Mouse (Mus musculus) liver, embryonic 11.5 days (tissue): ENCODE measurements around the gene Reg4. TPM values are rescaled to one million over a fixed set of nuclear protein-coding genes. Genes with fewer than 3 reads are reported as not detected.

Experiments used
- ATAC-seq: fragments of 200-750 bp; cut with Nextera tagmentation; replicated peaks from 2 replicates; pipeline ENCODE4 v1.8.0; 2017; ENCODE audit warnings: moderate number of reproducible peaks, mild to moderate bottlenecking, moderate TSS enrichment, moderate library complexity; ENCODE audit not compliant: low FRiP score
- DNase-seq: peaks from one replicate; pipeline ENCODE4 v3.0.0-alpha.2; 2017; ENCODE audit warnings: low spot score
- H3K27ac ChIP-seq: fragments of 300-500 bp; sonication (generic); 2 replicates; pipeline ENCODE4 v1.5.1; 2014; ENCODE audit warnings: mild to moderate bottlenecking, low read depth, low read length, control low read depth
- H3K27me3 ChIP-seq: fragments of 300-500 bp; sonication (generic); replicated peaks from 2 replicates; pipeline ENCODE4 v1.6.1; 2014; ENCODE audit warnings: low read length, mixed read lengths; ENCODE audit not compliant: control insufficient read depth, insufficient read depth
- H3K36me3 ChIP-seq: fragments of 300-500 bp; sonication (generic); 2 replicates; pipeline ENCODE4 v1.6.1; 2014; ENCODE audit warnings: mild to moderate bottlenecking, low read length, moderate library complexity, mixed read lengths; ENCODE audit not compliant: control insufficient read depth, insufficient read depth
- H3K4me1 ChIP-seq: fragments of 300-500 bp; sonication (generic); replicated peaks from 2 replicates; pipeline ENCODE4 v1.6.1; 2014; ENCODE audit warnings: low read length, mixed read lengths; ENCODE audit not compliant: control insufficient read depth, insufficient read depth
- H3K4me2 ChIP-seq: fragments of 300-500 bp; sonication (generic); 2 replicates; pipeline ENCODE4 v1.6.1; 2014; ENCODE audit warnings: mild to moderate bottlenecking, control low read depth, moderate library complexity
- H3K4me3 ChIP-seq: fragments of 300-500 bp; sonication (generic); 2 replicates; pipeline ENCODE4 v1.5.1; 2014; ENCODE audit warnings: low read depth, low read length, control low read depth
- H3K9ac ChIP-seq: fragments of 300-500 bp; sonication (generic); 2 replicates; pipeline ENCODE4 v1.6.1; 2014; ENCODE audit warnings: low read depth, low read length, control low read depth
- H3K9me3 ChIP-seq: fragments of 300-500 bp; sonication (generic); 2 replicates; pipeline ENCODE4 v1.6.1; 2016; ENCODE audit warnings: low read length, inconsistent platforms, mixed read lengths; ENCODE audit not compliant: control insufficient read depth
- WGBS: fragments of 180-500 bp; shearing (Covaris S2); extraction: QIAGEN DNeasy Blood & Tissue Kit; methylation state at CpG from one replicate; pipeline ENCODE4 v1.1.7; 2014; 5-methylcytosine and 5-hydroxymethylcytosine counted together
- polyA plus RNA-seq: library from polyadenylated mRNA; unstranded; fragments of >200 nt; fragmentation: Nextera tagmentation; extraction: Ambion mirVana; gene quantifications from 2 replicates; pipeline ENCODE4 v1.2.1, GENCODE M21; 2014

The Reg4 gene
- polyA plus RNA-seq, 1 experiment from 2014 or later: 0.16 TPM

DNA sequence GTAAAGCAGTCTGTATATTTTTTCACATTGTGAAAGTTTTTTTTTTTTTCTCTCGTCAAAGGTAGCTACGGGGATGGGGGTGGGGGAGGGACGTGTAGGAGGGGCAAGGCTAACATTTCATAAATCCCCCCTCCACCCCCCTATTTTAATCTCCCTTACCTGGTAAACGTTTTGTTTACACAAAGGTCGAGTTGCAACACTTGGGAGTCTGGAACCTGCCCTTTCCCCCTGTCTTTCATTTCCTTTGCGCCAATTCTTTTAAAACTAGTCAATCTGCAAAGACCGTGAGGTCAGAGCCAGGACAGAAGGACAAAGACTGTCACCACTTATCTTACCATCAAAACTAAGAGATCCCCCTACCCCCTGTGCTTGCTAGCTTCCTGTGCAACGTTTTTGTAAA, 23.9 kb downstream of the Reg4 start:
- no peak for DNase-seq
- H3K4me3 ChIP-seq: no peak overlapping the region
- peak overlapping the region; percentile 1; the same call in 1 of the 2 replicates for H3K4me2 ChIP-seq
- H3K36me3 ChIP-seq: no peaks in the 10 kb centered on the region
- peak overlapping the region; percentile 4; the same call in 1 of the 2 replicates for H3K27ac ChIP-seq
- WGBS: 29% methylated on average over 8 of the region's 8 CpGs
- no peaks in the 10 kb centered on the region for H3K9me3 ChIP-seq
- no peak overlapping the region for H3K9ac ChIP-seq
- peaks cover 14% of the 10 kb centered on the region; the same call in 1 of the 2 replicates for H3K4me1 ChIP-seq
- no peak for ATAC-seq
- H3K27me3 ChIP-seq: no peaks in the 10 kb centered on the region

DNA sequence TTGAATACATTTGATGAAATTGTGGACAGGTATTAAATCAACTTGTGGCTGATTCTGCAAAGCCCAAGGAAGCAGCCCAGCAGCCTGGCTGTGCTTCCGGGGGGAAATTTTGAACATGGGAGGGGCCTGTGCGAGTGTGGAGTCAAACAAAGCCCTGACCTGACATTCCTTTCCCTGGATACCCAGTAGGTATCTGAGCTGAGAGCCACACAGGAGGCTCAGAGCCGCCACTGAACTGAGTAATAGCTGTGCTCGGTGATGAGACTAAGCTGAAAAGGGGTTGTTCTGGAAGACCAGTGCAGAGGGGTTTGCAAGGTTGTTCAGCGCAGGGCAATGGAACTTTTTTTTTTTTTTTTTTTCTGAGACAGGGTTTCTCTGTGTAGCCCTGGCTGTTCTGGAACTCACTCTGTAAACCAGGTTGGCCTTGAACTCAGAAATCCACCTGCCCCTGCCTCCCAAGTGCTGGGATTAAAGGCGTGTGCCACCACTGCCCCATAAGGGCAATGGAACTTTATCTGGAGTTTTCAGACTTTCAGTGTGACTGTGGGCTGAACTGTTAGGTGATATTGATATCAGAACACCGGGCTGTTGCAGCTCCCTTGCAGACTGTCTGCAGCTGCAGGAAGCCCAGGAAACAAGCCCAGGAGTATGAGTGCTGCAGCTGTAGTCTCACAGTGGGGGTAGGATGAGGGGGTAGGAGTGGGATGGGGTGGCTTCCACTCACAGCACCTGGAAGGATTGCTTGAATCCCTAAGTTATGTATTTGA, 25.2 kb downstream of the Reg4 start:
- DNase-seq (no peak), ATAC-seq (peak; percentile 74)
- Histone ChIP-seq H3K4me2 (no peak overlapping the region), H3K9ac (no peak overlapping the region), H3K4me1 (peaks cover 12% of the 10 kb centered on the region; the same call in 1 of the 2 replicates), H3K36me3 (no peaks in the 10 kb centered on the region), H3K27me3 (no peaks in the 10 kb centered on the region), H3K4me3 (no peak overlapping the region), H3K9me3 (no peaks in the 10 kb centered on the region), H3K27ac (peak overlapping the region; percentile 8; the same call in 1 of the 2 replicates)
- 43% methylated on average over 7 of the region's 7 CpGs for WGBS

DNA sequence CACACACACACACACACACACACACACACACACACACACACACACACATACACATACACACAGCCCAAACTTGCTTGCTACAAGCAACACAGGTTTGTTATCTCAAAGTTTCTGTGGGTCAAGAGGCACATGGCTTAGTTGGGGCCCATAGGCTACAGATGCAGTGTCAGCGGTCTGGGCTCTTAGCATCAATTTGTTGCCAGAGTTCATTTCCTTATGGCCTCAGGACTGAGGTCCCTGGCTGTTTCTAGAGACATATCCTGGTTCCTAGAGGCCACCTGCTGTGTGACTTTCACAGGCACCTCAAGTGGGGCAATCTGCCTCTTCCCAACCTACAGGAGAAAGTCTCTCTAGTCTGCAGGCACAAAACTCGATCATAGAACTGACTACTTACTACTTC, 27.4 kb downstream of the Reg4 start:
- Histone ChIP-seq H3K4me2 (no peak overlapping the region), H3K27me3 (no peaks in the 10 kb centered on the region), H3K4me1 (peaks cover 12% of the 10 kb centered on the region; the same call in 1 of the 2 replicates), H3K9me3 (peaks cover 3% of the 10 kb centered on the region; the same call in 1 of the 2 replicates), H3K9ac (no peak overlapping the region), H3K36me3 (no peaks in the 10 kb centered on the region), H3K4me3 (no peak overlapping the region), H3K27ac (no peak overlapping the region)
- 77% methylated on average over 2 of the region's 2 CpGs for WGBS
- no peak for ATAC-seq
- DNase-seq: no peak

DNA sequence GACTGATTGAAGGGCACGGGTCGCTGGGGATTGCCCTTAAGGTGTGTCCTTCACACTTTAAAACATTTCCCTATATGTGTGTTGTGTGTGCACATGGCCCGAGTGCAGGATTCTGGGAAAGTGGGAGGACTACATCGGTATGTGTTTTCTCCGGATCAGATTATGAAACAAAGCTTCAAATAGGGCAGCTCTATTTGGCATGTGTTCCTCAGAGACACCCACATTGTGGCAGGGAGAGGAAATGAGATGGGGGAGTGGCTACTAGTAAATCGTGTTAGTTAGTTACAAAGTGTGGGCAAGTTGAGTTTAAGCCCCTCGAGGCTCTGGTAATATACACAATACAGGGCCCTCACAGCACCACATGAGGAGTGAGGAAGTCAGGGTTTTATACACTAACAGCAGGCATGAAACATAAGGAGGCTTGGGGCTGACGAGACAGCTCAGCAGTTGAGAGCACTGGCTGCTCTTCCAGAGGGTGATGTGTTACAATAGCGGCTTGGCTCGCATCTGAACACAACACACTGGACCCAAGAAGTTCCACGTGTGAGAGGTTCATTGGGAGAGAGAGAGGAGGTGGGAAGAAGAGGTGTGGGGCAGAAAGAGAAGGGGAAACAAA, 28.0 kb downstream of the Reg4 start:
- WGBS: 80% methylated on average over 11 of the region's 11 CpGs
- Histone ChIP-seq H3K4me2 (no peak overlapping the region), H3K9ac (no peak overlapping the region), H3K27ac (no peak overlapping the region), H3K27me3 (no peaks in the 10 kb centered on the region), H3K36me3 (no peaks in the 10 kb centered on the region), H3K4me1 (peaks cover 12% of the 10 kb centered on the region; the same call in 1 of the 2 replicates), H3K9me3 (peaks cover 3% of the 10 kb centered on the region; the same call in 1 of the 2 replicates), H3K4me3 (no peak overlapping the region)
- ATAC-seq (no peak), DNase-seq (no peak)

DNA sequence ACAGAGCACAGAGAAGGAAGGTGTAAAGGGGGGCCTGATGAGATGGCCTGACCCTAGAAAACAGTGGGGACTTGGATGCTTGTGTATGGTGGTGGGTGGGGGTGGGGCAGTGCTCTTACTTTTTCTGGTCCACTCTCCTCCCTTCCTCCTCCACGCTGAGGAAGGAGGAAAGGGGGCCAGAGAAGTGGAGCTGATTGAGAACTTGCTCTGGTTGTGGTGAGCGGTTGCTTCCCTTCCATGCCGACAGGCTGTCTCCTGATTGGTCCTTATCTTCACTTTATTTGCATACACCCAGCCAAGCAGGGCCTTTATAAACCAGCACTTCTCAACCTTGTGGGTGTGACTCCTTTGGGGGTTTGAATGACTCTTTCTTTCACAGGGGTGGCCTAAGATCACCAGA, 32.1 kb downstream of the Reg4 start:
- DNase-seq: no peak
- Histone ChIP-seq H3K36me3 (no peaks in the 10 kb centered on the region), H3K27ac (no peak overlapping the region), H3K4me1 (no peaks in the 10 kb centered on the region), H3K4me3 (no peak overlapping the region), H3K4me2 (no peak overlapping the region), H3K9ac (no peak overlapping the region), H3K27me3 (no peaks in the 10 kb centered on the region), H3K9me3 (peaks cover 3% of the 10 kb centered on the region; the same call in 1 of the 2 replicates)
- WGBS: 79% methylated on average over 2 of the region's 3 CpGs
- peak; percentile 65; the same call in 1 of the 2 replicates for ATAC-seq

DNA sequence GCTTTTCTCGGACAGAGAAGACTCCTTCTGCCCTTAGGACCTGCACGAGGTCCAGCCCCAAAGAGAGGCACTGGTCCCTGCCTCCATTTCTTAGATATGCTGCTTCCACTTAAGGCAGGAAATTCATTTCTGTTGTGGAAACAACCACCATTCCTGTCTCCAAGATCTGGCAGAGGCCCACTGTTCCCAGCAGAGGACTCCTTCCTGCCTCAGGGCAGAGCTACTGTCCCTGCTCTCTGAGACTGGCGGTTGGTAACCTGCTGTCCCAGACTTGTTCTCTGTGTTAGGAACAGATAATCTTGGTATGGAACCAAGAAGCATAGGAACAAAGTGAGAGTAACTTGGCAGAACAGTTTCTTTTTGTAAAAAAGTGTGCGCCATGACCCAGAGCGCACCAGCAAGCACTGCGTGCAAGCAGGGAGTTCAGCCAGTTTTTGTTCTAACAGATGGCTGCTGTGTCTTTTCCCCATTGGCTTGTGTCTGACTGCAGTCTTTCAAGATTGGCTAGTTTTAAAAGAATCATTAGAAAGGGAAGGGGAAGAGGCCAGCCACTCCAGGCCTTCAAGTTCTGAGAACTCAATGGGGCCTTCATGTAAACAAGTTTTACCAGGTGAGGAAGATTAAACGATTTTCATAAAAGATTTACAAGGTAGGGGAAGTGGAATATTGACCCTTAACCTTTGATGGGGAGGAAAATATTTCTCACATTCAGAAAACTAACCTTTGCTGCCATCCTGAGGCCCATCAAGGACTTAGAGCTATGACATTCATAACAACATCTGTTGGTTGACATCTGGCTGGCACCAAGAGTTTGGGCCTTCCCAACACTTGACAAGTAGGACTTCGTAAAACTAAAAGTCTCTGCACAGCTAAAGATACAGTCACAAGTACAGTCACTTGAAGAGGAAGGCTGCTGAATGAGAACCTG, 33.0 kb downstream of the Reg4 start:
- H3K4me2 ChIP-seq: no peak overlapping the region
- no peak overlapping the region for H3K9ac ChIP-seq
- H3K27me3 ChIP-seq: no peaks in the 10 kb centered on the region
- H3K4me3 ChIP-seq: no peak overlapping the region
- WGBS: 88% methylated on average over 8 of the region's 8 CpGs
- no peak for DNase-seq
- H3K9me3 ChIP-seq: peaks cover 3% of the 10 kb centered on the region; the same call in 1 of the 2 replicates
- H3K36me3 ChIP-seq: no peaks in the 10 kb centered on the region
- no peaks in the 10 kb centered on the region for H3K4me1 ChIP-seq
- H3K27ac ChIP-seq: no peak overlapping the region; the same call in 1 of the 2 replicates
- ATAC-seq: no peak

DNA sequence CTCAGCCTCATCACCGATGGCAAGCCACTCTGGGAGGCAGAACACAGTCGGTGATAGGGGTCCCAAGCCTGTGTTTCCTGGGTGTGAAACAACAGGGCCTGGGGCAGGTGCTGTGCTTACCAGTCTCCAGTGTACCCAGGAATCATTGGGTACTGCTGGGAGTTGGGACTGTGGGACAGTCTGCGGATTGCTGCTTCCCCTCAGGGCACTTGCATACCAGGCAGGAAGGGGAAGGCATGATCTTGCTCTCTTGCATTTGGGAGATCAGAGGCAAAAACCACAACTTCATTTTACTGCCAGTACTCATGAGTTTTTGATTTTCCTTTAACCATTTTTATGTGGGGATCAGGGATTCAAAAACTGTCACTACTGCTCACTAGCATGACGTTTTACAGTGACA, 36.8 kb downstream of the Reg4 start:
- 89% methylated on average over 4 of the region's 4 CpGs for whole genome bisulfite sequencing
- Histone ChIP-seq H3K9me3 (no peaks in the 10 kb centered on the region), H3K4me3 (no peak overlapping the region), H3K4me1 (peaks cover 5% of the 10 kb centered on the region; the same call in 1 of the 2 replicates), H3K4me2 (no peak overlapping the region), H3K27me3 (no peaks in the 10 kb centered on the region), H3K27ac (no peak overlapping the region), H3K9ac (no peak overlapping the region), H3K36me3 (no peaks in the 10 kb centered on the region)
- ATAC-seq (no peak), DNase-seq (no peak)

DNA sequence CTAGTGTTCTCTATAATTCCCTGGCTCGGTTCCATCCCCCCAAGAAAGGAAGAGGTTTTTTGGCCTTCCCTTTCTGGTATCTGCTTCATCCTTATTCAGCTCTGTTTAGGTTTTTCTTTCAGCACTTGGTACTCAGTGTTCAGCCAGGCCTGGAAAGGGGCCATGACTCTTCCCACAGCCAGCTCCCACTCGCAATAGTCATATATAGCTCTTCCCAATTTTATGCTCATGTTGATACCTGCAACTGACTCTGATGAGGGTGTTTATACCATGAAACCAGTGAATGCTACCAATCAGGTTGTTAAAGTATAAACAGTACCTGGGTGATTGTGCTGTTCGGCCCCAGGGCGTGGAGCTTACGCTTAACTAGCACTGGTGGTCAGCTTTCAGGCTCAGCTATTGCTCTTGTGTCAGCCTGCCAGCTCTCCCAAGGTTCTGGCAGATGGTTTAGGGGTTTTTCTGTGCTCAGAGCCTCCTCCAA, 37.4 kb downstream of the Reg4 start:
- H3K27ac ChIP-seq: no peak overlapping the region
- no peaks in the 10 kb centered on the region for H3K36me3 ChIP-seq
- no peak overlapping the region for H3K4me2 ChIP-seq
- no peak overlapping the region for H3K9ac ChIP-seq
- no peaks in the 10 kb centered on the region for H3K27me3 ChIP-seq
- peaks cover 5% of the 10 kb centered on the region; the same call in 1 of the 2 replicates for H3K4me1 ChIP-seq
- no peak overlapping the region for H3K4me3 ChIP-seq
- 89% methylated on average over 5 of the region's 5 CpGs for WGBS
- DNase-seq (no peak), ATAC-seq (no peak)
- no peaks in the 10 kb centered on the region for H3K9me3 ChIP-seq
